Mouse (Mus musculus) urinary bladder, postnatal 14 days (tissue): ENCODE measurements around the gene Hnrnpf.
A peak's percentile ranks its signal among the peaks of the same experiment; 100 is the strongest.

Source experiments
- DNase-seq: peaks from one replicate; pipeline ENCODE4 v3.0.0; 2021; ENCODE audit warnings: low spot score

Hnrnpf gene

DNA sequence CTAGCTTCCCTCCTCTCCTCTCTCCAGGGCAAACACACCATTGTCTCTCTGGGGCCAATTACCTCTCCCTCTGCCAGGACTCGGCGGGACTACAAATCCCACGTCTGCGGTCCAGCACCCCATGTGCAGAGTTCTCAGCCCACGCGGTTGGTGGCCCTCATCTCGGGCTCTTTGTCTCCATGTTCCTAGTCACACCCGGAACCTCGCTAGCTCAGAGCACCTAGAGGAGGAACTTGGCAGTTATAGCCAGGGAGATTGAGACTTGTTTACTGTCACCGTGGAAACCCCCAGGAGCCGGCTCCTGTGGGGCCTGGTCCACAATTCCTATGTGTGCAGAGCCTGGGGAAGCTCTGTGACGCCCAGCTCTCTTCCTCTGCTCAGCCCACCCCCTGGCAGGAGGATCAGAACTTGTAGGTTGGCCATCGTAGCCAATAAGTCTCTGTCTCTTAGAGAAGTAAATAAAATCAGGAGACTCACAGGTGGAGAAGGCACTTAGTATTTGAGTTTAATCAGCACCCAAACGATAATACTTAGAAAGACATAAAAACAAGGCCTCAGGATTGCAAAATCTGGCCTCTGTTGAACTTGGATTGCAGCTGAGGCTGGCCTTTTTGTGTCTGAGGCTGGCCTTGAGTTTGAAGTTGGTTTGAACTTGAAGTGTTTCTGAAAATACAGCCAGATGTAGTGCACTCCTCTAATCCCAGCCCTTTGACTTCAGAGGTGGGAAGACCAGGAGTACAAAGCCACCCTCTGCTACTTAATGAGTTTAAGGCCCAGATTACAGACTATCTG, 8.6 kb upstream of the Hnrnpf start:
- DNase-seq, result no peak

DNA sequence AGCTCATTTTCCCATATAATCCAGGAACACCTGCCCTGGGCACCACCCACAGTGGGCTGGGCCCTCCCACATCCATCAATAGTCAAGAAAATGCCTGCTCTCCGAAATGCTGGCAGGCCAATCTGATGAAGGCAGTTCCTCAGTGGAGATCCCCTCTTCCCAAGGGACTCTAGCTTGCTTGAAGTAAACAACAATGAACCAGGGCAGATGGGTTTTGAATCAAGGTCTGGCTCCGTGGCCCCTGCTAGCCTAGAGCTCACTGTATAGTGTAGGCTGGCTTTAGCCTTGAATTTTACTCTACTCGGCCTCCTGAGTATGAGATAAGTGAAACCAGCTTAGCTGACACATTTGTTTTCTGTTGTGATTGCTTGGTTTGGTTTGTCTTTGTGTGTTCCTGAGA, 7.7 kb upstream of the Hnrnpf start:
- no peak for DNase-seq

- no peak for DNase-seq
Measured at GRCm38 (mm10) chr6:117893435-117893834, 6.7 kb upstream of the Hnrnpf start.

DNA sequence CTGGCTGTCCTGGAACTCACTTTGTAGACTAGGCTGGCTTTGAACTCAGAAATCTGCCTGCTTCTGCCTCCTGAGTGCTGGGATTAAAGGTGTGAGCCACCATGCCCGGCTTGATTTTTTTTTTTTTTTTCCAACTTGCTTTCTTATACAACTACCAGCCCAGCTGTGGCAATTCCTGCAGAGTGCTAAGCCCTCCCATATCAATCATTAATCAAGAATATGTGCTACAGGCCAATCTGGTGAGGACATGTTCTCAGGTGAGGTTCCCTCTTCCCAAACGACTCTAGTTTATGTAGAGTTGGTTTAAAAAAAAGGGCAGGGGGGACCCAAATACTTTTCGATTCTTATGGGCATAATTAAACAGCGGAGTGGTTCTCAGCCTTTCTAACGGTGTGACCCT, 2.3 kb upstream of the Hnrnpf start:
- DNase-seq, result no peak

GRCm38 (mm10) chr6:117901510-117902402, 1.6 kb downstream of the Hnrnpf start:
- DNase-seq, result no peak

GRCm38 (mm10) chr6:117902556-117902955, 2.4 kb downstream of the Hnrnpf start:
- no peak for DNase-seq

- no peak for DNase-seq
Measured at GRCm38 (mm10) chr6:117903836-117904235, 3.7 kb downstream of the Hnrnpf start.

DNA sequence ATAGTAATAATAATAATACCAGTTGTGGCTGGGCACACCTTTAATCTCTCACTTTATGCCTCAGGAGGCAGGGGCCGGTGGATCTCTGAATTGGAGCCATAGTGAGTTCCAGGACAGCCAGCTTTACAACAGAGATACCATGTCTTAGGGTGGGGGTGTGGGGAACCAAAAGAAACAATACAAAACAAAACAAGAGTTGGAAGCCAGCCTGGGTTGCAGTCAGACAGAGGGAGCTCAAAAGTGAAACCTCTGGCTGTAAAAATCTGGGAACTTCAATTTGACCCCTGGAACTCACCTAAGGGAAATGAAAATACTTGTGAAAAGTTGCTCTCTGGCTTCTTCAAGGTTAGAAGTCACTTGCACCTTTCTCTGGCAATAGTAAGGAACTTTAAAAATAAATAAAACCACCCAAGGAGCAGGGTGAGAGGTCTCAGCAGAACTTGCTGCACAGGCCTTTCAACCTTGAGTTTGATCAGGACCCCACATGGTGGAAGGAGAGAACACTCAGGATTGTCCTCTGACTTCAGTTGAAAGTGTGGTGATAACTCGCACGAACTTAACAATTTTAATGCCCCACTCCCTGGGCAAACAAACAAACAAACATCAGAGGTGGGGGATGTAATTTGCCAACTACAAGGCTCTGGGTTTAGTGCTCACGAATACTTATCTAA, 5.3 kb downstream of the Hnrnpf start:
- DNase-seq, result peak; percentile 22

DNA sequence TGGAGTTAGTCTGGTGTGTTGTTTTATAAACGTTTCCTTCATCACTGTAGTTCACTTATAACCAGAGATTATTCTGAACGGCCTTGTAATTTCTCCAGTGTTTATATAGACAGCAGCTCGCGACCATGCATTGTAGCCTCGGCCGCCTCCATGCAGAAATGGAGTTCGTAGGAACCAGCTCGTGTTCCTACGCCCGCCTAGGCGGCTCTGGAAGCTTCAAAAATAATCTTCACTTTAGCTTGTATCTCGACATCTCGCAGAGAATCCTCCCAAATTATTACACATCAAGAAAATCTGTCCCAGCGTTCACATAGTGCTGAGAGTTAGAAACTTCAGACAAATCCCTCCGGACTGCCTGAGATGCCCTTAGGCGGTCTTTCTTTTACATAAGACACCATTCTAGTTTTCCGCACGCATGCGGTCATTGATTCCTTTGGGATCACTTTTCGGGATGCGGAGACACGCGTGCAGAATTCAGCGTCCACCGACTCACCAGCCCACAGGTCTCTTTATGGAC, 5.9 kb downstream of the Hnrnpf start:
- peak; percentile 36 for DNase-seq

- DNase-seq, result peak; percentile 98
Measured at GRCm38 (mm10) chr6:117906590-117907271, 6.6 kb downstream of the Hnrnpf start.

GRCm38 (mm10) chr6:117907301-117907978, 7.3 kb downstream of the Hnrnpf start:
- peak; percentile 92 for DNase-seq

DNA sequence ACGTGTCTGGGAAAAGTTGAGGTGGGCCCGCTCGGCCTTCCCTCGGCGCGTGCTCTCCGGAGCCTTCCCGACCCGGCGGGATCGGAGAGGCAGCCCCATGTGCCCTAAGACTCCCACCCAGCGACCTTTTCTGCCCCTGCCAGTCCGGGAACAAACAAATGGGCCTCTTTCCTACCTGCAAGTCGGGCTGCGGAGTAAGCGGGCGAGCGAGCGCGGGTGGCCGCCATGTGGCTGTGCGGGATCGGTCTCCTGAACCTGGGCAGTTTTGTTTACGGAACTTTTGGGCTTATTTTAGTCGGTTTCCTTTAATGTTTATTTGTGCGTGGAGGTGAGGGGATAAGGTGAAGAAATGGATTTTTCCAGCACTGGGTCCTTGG, 7.8 kb downstream of the Hnrnpf start:
- no peak for DNase-seq

DNA sequence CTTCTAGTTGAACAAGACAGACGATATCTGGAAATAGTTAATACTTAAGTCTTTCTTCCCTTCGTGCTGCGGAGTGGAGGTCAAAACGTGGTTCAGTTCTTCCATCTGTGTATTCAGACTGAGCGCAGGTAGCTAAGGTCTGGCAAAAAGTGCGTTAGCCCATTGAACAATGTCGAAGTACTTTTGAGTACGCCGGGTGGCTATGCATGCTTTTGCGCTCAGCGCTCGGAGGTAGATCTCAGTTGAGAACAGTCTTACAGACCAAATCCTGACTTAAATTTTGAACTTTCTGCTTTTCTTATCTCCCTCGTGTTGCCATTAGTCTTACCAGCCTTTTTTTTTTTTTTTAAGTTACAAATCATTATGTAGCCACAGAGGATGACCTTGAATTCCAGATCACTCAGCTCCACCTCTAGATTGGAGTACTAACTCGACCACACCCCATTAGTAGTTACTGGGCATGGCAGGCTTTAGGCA, 8.3 kb downstream of the Hnrnpf start:
- no peak for DNase-seq

DNA sequence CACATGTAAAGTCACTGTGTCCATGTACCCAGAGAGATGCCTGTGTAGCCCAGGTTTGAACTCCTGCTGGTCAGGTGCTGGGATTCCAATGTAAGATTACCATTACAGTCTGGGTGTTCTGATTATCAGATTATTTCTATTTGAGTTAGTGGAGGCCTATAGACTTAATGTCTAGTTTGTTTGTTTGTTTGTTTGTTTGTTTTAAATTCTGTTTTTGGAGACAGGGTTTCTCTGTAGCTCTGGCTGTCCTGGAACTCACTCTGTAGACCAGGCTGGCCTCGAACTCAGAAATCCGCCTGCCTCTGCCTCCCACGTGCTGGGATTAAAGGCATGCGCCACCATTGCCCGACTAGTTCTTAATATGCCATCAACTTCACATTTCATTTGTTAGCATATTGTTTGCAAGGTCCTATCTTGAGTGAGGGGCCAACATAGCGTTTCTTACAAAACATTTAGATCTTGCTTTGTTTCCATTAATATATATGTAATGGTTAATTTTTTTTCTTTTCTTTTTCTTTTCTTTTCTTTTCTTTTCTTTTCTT, 10.1 kb downstream of the Hnrnpf start:
- no peak for DNase-seq

GRCm38 (mm10) chr6:117914541-117914940, 14.4 kb downstream of the Hnrnpf start:
- no peak for DNase-seq

DNA sequence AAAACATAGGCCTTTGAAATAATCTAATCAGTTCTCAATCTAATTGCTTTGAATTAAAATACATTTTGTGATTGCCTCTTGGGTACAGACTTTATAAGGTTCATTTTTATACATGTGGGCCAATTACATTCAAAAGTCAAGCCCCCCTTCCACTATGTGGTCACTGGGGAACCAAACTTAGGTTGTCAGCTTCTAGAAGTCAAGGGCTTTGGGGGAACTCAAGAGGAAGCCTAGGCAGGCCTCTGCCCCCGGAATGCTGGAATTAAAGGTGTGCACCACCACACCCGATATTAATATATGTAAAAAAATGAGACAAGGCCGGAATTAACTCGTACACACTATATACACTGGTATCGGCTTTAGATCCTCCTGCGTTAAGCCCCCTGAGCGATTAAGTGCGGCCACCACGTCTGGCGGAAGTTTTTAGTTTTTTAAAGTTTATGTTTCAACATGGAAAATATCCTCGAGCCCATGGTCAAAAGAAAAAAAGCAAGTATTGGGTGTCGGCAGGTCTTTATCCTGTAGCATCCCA, 16.1 kb downstream of the Hnrnpf start:
- DNase-seq, result no peak

DNA sequence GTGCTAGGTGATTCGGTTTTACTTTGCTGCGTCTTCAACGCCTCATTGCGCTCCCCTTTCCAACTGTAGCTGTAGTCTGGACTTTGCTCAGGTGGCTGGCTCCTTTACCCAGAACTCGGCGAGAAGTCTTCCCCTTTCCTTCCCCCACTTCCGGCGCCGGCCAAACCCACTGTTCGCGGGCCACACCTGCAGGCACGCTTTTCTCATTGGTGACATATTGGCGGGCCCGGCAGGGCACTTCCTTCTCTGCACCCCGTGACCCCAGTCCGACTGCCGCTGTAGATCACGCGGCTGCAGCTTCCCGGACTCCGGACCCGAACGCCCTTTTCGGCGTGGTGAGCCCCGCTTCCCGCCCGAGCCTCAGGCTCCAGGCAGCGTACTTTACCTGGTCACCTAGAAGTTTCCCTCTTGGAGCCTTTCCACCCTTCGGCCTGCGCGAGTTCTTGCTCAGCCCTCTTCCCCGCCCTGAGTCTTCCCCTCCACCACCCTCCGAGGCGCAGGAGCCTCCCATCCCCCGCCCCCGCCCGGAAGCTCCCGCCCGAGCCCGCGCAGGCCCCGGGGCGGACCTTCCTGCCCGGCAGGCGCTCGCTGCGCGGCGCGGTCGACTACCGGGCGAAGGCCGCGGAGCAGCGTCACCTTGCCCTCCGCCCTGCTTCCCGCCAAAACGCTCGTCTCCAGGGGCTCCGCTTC, 16.8 kb downstream of the Hnrnpf start:
- DNase-seq, result peak; percentile 86

DNA sequence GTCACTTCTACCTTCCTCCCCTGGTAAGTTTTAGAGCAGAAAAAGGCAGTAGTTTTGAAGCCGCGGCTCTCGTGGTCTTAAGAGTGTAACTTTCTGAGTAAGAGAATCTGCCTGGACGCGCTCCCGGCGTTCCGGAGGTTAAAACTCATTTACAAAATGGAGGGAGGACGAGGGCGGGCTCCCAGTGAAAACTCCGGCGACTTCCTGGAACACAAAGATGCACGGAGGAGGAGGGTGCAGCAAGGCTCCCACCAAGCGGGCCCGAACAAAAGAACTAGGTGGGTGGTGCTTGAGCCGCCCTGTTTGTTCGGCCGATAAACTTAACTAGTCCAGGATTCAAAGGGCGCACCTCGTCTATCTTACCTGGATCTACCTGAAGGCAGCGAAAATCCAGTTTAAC, 17.5 kb downstream of the Hnrnpf start:
- DNase-seq, result peak; percentile 81

DNA sequence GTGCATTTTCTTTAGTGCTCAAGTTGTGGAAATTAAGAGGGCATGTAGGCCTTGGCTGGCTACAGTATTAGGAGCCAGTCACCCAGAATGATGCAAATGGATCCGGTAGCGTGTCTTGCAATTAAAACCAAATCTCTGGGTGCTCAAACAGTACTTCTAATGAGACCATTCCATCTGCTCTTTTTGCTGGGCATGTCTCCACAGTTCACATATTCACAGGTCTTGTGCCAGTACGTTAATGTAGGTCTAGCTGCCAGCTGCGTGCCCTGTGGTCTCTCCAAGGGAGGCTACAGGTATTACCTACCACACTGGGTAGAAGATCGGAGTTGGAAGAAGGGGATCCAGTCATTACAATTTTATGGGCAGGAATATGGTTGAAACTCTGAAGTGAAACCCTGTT, 17.9 kb downstream of the Hnrnpf start:
- DNase-seq, result no peak
